Mouse (Mus musculus): ENCODE data around the gene Trim44. TPM values are rescaled to one million over a fixed set of nuclear protein-coding genes. Genes with fewer than 3 reads are reported as not detected.

The Trim44 gene
- polyA plus RNA-seq, 1 experiment from 2014 or later: 33.5 TPM

DNA sequence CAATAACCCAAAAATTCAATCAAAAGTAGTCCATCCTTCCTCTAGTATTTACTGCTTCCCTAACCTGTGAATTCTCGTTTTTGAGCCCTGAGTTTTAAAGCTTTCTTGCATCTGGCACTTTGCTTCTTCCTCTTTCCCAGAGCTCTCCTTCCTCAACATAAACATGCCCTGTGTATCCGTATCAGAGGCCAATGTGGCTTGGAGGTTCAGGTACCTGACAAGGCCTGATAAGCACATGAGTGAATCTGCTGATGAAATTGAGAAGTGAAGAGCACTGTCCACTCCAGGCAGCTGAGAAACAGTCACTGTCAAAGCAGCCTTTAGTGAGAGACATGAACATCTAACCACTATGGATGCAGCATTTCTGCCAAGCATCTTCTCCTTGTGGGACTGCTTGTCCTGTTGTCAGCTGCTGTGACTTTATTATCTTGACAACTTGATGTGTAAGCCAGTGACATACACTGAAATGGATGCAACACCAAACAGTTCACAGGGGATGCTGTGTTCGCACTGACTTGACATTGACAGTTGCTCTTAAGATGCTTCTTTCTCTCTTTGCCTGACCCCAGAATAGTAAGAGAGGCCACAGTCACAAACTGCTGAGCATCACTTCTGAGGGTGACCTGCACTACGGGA is 42.9 kb downstream of the Trim44 start:
- H3K4me1 ChIP-seq (replicated peaks; ENCODE audit: control insufficient read depth, insufficient read depth, low read length): no peaks in the 10 kb centered on the region
- no peaks in the 10 kb centered on the region for H3K36me3 ChIP-seq (ENCODE audit: control insufficient read depth, insufficient read depth, low read length)
- H3K27me3 ChIP-seq (replicated peaks; ENCODE audit: control insufficient read depth, insufficient read depth, low read length): no peaks in the 10 kb centered on the region
- H3K4me3 ChIP-seq (ENCODE audit: low read depth, low read length): no peak overlapping the region
- H3K9me3 ChIP-seq (ENCODE audit: control insufficient read depth, low read length): no peaks in the 10 kb centered on the region
- 76% methylated on average over 4 of the region's 4 CpGs for WGBS
- no peak overlapping the region for H3K27ac ChIP-seq (ENCODE audit: low read depth)
- H3K9ac ChIP-seq (ENCODE audit: low read length): no peak overlapping the region
- no peak for ATAC-seq (replicated peaks; ENCODE audit: low FRiP score, low TSS enrichment, low read depth)
- no peak for DNase-seq (ENCODE audit: low spot score)
- H3K4me2 ChIP-seq (ENCODE audit: low read length): no peak overlapping the region

DNA sequence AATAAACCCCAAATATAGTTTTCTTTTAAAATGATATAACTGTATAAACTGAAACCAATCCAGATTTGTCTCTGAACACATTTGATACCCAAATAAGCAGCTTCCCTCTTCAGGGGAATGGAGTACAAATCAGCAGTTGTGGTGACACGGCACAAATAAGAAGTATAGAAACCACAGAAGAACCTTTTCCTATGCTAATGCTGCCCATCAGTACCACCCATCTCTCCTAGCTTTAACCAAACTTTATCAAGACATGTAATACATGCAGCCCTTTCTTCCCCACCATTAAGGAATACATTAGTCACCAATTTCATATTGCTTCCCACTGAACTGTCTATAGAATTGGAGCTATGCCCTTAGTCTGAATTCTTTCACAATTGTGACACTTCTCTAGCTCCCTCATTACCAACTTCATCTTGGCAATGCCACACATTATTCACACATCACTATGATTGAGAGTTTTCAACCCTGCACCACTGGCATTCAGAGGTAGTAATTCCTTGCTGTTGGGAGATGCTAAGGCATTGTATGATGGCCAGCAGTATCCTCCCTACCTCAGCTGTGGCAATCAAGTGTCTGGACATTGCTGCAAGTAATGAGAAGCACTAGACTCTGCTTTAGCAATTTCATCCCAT is 44.6 kb downstream of the Trim44 start:
- ATAC-seq (replicated peaks; ENCODE audit: low FRiP score, low TSS enrichment, low read depth): no peak
- no peak overlapping the region for H3K9ac ChIP-seq (ENCODE audit: low read length)
- H3K27ac ChIP-seq (ENCODE audit: low read depth): no peak overlapping the region

DNA sequence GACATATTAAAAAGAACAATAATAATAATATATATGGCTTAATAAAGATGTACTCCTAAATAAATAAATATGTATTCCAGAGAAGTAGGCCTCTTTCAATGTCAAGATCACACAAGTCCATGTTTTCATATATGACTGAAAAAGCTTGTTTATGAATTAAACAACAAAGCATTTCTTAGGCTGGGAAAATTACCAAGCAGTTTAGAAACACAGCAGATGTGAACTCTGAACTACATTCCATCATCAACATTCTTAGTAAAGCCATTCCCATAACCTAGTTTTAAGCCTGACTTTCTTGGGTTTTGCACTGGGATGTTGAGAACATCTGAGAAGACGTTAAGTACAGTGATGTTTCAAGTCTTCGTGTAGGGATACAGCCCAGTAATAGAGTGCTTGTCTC is 45.4 kb downstream of the Trim44 start:
- no peaks in the 10 kb centered on the region for H3K9me3 ChIP-seq (ENCODE audit: control insufficient read depth, low read length)
- H3K9ac ChIP-seq (ENCODE audit: low read length): no peak overlapping the region
- H3K4me2 ChIP-seq (ENCODE audit: low read length): no peak overlapping the region
- no peak overlapping the region for H3K4me3 ChIP-seq (ENCODE audit: low read depth, low read length)
- H3K27me3 ChIP-seq (replicated peaks; ENCODE audit: control insufficient read depth, insufficient read depth, low read length): no peaks in the 10 kb centered on the region
- peaks cover 2% of the 10 kb centered on the region for H3K36me3 ChIP-seq (ENCODE audit: control insufficient read depth, insufficient read depth, low read length)
- 64% methylated on average over 2 of the region's 2 CpGs for WGBS
- no peak overlapping the region for H3K27ac ChIP-seq (ENCODE audit: low read depth)
- H3K4me1 ChIP-seq (replicated peaks; ENCODE audit: control insufficient read depth, insufficient read depth, low read length): no peaks in the 10 kb centered on the region
- no peak for DNase-seq (ENCODE audit: low spot score)
- ATAC-seq (replicated peaks; ENCODE audit: low FRiP score, low TSS enrichment, low read depth): no peak

More for the DNA sequence above, 44.6 kb downstream of the Trim44 start:
- DNase-seq (ENCODE audit: low spot score): no peak
- no peaks in the 10 kb centered on the region for H3K4me1 ChIP-seq (replicated peaks; ENCODE audit: control insufficient read depth, insufficient read depth, low read length)
- no peak overlapping the region for H3K4me3 ChIP-seq (ENCODE audit: low read depth, low read length)
- H3K36me3 ChIP-seq (ENCODE audit: control insufficient read depth, insufficient read depth, low read length): no peaks in the 10 kb centered on the region
- no peaks in the 10 kb centered on the region for H3K9me3 ChIP-seq (ENCODE audit: control insufficient read depth, low read length)
- no peaks in the 10 kb centered on the region for H3K27me3 ChIP-seq (replicated peaks; ENCODE audit: control insufficient read depth, insufficient read depth, low read length)
- WGBS: 86% methylated on average over 1 of the region's 1 CpGs
- H3K4me2 ChIP-seq (ENCODE audit: low read length): no peak overlapping the region

DNA sequence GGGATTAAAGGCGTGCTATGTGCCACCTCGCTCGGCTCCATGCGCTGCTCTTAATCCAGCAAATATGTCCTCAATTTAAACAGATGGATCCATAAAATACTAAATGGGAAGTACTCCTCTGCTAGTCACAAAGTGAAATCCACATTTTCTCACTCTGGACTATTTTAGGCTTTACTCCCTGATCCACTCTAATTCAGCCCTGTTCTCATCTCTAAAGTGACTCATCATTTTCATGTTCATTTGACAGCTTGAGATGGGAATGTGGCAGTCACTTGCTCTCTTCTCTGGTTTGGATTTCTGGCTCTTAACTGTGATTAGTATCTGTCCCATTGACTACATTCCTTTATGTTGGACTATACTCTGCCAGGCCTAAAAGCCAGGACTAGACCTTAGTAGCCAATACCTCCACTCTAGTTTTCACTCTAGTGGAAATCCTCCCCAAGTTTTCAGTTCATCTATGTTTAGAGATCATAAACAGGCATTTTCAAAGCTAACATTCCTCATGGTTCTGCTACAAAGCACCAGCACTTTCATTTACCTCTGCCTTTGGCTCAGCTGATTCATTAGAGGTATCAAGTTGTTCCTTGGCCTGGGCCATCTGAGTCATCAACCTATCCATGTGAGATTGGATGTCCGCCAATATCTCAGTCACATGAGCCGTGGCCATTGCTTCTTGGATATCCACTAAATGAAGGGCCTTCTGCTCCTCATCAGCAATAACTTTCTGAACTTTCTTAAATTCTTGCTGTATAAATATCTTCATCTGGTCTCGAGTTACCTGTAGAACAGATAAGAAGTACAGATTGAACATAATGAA is 50.5 kb downstream of the Trim44 start:
- Histone ChIP-seq H3K36me3 (ENCODE audit: control insufficient read depth, insufficient read depth, low read length) (peaks cover 19% of the 10 kb centered on the region), H3K4me1 (replicated peaks; ENCODE audit: control insufficient read depth, insufficient read depth, low read length) (no peaks in the 10 kb centered on the region), H3K27ac (ENCODE audit: low read depth) (no peak overlapping the region), H3K9ac (ENCODE audit: low read length) (no peak overlapping the region), H3K4me2 (ENCODE audit: low read length) (no peak overlapping the region), H3K9me3 (ENCODE audit: control insufficient read depth, low read length) (no peaks in the 10 kb centered on the region), H3K27me3 (replicated peaks; ENCODE audit: control insufficient read depth, insufficient read depth, low read length) (no peaks in the 10 kb centered on the region), H3K4me3 (ENCODE audit: low read depth, low read length) (no peak overlapping the region)
- DNase-seq (ENCODE audit: low spot score) (no peak), ATAC-seq (replicated peaks; ENCODE audit: low FRiP score, low TSS enrichment, low read depth) (no peak)
- 95% methylated on average over 7 of the region's 7 CpGs for WGBS

DNA sequence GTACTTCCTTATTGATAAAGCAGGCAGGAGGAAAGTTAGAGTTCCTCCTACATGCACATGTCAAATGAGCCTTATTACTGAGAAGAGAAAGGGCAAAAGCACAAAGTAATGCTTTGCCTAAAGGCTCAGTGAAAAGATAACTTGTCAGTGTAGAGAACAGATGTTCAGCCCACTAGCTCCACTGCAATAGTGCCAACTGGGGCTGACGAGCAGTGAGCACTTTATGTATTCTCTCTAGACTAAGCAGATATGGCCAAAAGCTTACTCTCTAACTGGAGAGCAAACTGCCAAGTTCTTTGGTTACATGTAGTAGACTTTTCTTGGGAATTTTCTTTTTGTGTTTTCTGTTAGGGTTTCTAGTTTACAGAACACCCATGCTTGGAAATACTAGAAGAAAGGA is 53.6 kb downstream of the Trim44 start:
- WGBS: 79% methylated on average over 1 of the region's 1 CpGs
- ATAC-seq (replicated peaks; ENCODE audit: low FRiP score, low TSS enrichment, low read depth): no peak
- Histone ChIP-seq H3K9me3 (ENCODE audit: control insufficient read depth, low read length) (no peaks in the 10 kb centered on the region), H3K27ac (ENCODE audit: low read depth) (no peak overlapping the region), H3K9ac (ENCODE audit: low read length) (no peak overlapping the region), H3K4me2 (ENCODE audit: low read length) (no peak overlapping the region), H3K4me1 (replicated peaks; ENCODE audit: control insufficient read depth, insufficient read depth, low read length) (no peaks in the 10 kb centered on the region), H3K27me3 (replicated peaks; ENCODE audit: control insufficient read depth, insufficient read depth, low read length) (no peaks in the 10 kb centered on the region), H3K36me3 (ENCODE audit: control insufficient read depth, insufficient read depth, low read length) (peaks cover 19% of the 10 kb centered on the region), H3K4me3 (ENCODE audit: low read depth, low read length) (no peak overlapping the region)
- no peak for DNase-seq (ENCODE audit: low spot score)

DNA sequence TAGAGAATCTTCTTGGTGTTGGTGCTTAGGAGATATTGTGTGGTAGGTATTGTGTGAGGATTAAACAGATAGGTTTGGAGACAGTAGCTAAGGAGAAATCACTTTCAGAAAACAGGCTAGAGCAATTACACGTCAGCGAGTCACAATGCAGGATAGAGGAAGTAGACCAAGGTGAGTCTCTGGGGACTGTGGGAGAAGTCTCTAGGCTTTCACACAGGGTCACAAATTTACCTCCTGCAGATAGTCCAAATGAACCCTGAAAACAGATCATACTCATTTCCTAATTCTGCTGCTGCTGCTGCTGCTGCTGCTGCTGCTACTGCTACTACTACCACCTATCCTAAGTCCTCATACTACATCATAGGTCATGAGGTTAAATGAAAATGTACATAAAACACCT is 66.2 kb downstream of the Trim44 start:
- 96% methylated on average over 2 of the region's 2 CpGs for WGBS
- peaks cover 8% of the 10 kb centered on the region for H3K36me3 ChIP-seq (ENCODE audit: control insufficient read depth, insufficient read depth, low read length)
- no peak overlapping the region for H3K4me3 ChIP-seq (ENCODE audit: low read depth, low read length)
- ATAC-seq (replicated peaks; ENCODE audit: low FRiP score, low TSS enrichment, low read depth) (no peak), DNase-seq (ENCODE audit: low spot score) (no peak)
- H3K4me1 ChIP-seq (replicated peaks; ENCODE audit: control insufficient read depth, insufficient read depth, low read length): no peaks in the 10 kb centered on the region
- no peak overlapping the region for H3K27ac ChIP-seq (ENCODE audit: low read depth)
- H3K4me2 ChIP-seq (ENCODE audit: low read length): no peak overlapping the region
- no peaks in the 10 kb centered on the region for H3K9me3 ChIP-seq (ENCODE audit: control insufficient read depth, low read length)
- no peak overlapping the region for H3K9ac ChIP-seq (ENCODE audit: low read length)
- H3K27me3 ChIP-seq (replicated peaks; ENCODE audit: control insufficient read depth, insufficient read depth, low read length): no peaks in the 10 kb centered on the region

DNA sequence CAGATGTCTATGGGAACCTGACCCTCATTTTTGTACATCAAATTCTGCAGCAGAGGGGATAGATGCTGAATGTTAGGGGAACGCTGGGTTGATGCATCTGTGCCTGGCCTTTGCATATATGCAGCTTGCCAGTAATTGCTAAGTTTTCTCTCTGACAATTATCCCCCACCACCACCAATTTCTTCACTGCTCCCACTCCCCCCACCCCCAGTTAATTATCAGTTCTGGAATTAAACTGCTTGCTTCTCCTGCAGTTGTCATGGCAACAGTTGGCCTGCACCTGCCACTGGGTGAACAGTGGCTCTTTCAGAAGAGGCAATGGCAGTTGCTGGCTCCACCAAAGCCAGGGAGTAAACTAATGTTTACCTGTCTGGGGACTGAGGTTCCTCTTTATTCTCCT is 70.8 kb downstream of the Trim44 start:
- no peak for DNase-seq (ENCODE audit: low spot score)
- WGBS: 93% methylated on average over 1 of the region's 1 CpGs
- no peak overlapping the region for H3K9ac ChIP-seq (ENCODE audit: low read length)
- no peaks in the 10 kb centered on the region for H3K4me1 ChIP-seq (replicated peaks; ENCODE audit: control insufficient read depth, insufficient read depth, low read length)
- H3K27me3 ChIP-seq (replicated peaks; ENCODE audit: control insufficient read depth, insufficient read depth, low read length): no peaks in the 10 kb centered on the region
- no peak for ATAC-seq (replicated peaks; ENCODE audit: low FRiP score, low TSS enrichment, low read depth)
- H3K4me2 ChIP-seq (ENCODE audit: low read length): no peak overlapping the region
- H3K9me3 ChIP-seq (ENCODE audit: control insufficient read depth, low read length): no peaks in the 10 kb centered on the region
- H3K4me3 ChIP-seq (ENCODE audit: low read depth, low read length): no peak overlapping the region
- no peak overlapping the region for H3K27ac ChIP-seq (ENCODE audit: low read depth)
- H3K36me3 ChIP-seq (ENCODE audit: control insufficient read depth, insufficient read depth, low read length): no peaks in the 10 kb centered on the region

DNA sequence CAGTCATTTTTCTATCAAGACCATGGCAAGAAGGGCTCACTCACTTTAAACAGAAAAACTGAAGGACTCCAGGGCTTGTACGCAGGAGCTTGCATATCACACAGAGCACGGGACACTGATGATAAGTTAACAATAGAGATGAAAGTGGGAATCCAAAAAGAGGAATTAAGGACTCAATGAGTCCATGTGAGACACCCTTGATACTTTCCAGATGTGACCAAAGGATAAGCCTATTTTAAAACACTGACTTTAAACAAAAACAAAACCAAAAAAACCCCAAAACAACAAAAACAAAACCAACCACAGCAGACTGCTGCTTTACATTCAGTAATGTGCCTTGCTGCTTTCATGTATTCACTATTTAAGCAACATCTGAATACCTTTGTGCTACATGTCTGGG is 75.7 kb downstream of the Trim44 start:
- no peak overlapping the region for H3K9ac ChIP-seq (ENCODE audit: low read length)
- DNase-seq (ENCODE audit: low spot score) (no peak), ATAC-seq (replicated peaks; ENCODE audit: low FRiP score, low TSS enrichment, low read depth) (no peak)
- no peak overlapping the region for H3K4me3 ChIP-seq (ENCODE audit: low read depth, low read length)
- H3K27me3 ChIP-seq (replicated peaks; ENCODE audit: control insufficient read depth, insufficient read depth, low read length): no peaks in the 10 kb centered on the region
- H3K9me3 ChIP-seq (ENCODE audit: control insufficient read depth, low read length): no peaks in the 10 kb centered on the region
- no peaks in the 10 kb centered on the region for H3K36me3 ChIP-seq (ENCODE audit: control insufficient read depth, insufficient read depth, low read length)
- H3K27ac ChIP-seq (ENCODE audit: low read depth): no peak overlapping the region
- no peaks in the 10 kb centered on the region for H3K4me1 ChIP-seq (replicated peaks; ENCODE audit: control insufficient read depth, insufficient read depth, low read length)
- 76% methylated on average over 2 of the region's 2 CpGs for WGBS
- H3K4me2 ChIP-seq (ENCODE audit: low read length): no peak overlapping the region

Measured in intestine, embryonic 14.5 days (tissue).